Mouse (Mus musculus) liver, adult 2 months (tissue): ENCODE data around the gene Foxp1. TPM values are rescaled to one million over a fixed set of nuclear protein-coding genes. Genes with fewer than 3 reads are reported as not detected.

Source experiments
- DNase-seq: peaks from one replicate; pipeline ENCODE4 v3.0.0-alpha.2; 2011; ENCODE audit warnings: low read depth, low spot score; ENCODE audit errors: extremely low read depth
- H3K27ac ChIP-seq: fragments of 200-500 bp; replicated peaks from 2 replicates; pipeline ENCODE4 v1.5.1; 2012; ENCODE audit warnings: low read depth, mild to moderate bottlenecking, control low read depth, inconsistent platforms, low read length; ENCODE audit not compliant: insufficient read depth
- H3K27me3 ChIP-seq: fragments of 200-500 bp; 2 replicates; pipeline ENCODE4 v1.6.1; 2012; ENCODE audit warnings: mild to moderate bottlenecking, moderate library complexity, low read length, inconsistent platforms; ENCODE audit not compliant: control insufficient read depth, insufficient read depth
- H3K36me3 ChIP-seq: fragments of 200-500 bp; 2 replicates; pipeline ENCODE4 v1.6.1; 2012; ENCODE audit warnings: low read length, inconsistent platforms; ENCODE audit not compliant: control insufficient read depth, insufficient read depth
- H3K4me1 ChIP-seq: fragments of 200-500 bp; 2 replicates; pipeline ENCODE4 v1.6.1; 2011; ENCODE audit warnings: low read length; ENCODE audit not compliant: control insufficient read depth, insufficient read depth
- H3K4me3 ChIP-seq: fragments of 200-500 bp; 2 replicates; pipeline ENCODE4 v1.5.1; 2011; ENCODE audit warnings: low read depth, mild to moderate bottlenecking, control low read depth, low read length, moderate library complexity; ENCODE audit not compliant: insufficient read depth
- H3K79me2 ChIP-seq: fragments of 200-500 bp; 2 replicates; pipeline ENCODE4 v1.6.1; 2012; ENCODE audit warnings: inconsistent platforms, mild to moderate bottlenecking, low read length, moderate library complexity; ENCODE audit not compliant: control insufficient read depth, insufficient read depth
- H3K9ac ChIP-seq: fragments of 200-500 bp; 2 replicates; pipeline ENCODE4 v1.6.1; 2012; ENCODE audit warnings: low read depth, mild to moderate bottlenecking, control low read depth, inconsistent platforms, low read length
- CTCF ChIP-seq: fragments of 200-500 bp; IDR thresholded peaks from 2 replicates; pipeline ENCODE4 v1.5.1; 2011; ENCODE audit warnings: low read depth, low read length, control low read depth
- POLR2A ChIP-seq: fragments of 200-500 bp; IDR thresholded peaks from 2 replicates; pipeline ENCODE4 v1.6.1; 2011; ENCODE audit warnings: low read length, control low read depth; ENCODE audit not compliant: insufficient read depth; ENCODE audit errors: extremely low read depth
- WGBS: fragments of 180-500 bp; shearing (Covaris S2); methylation state at CpG from one replicate; pipeline ENCODE4 v1.1.7; 2018; 5-methylcytosine and 5-hydroxymethylcytosine counted together
- polyA plus RNA-seq: library from polyadenylated mRNA; depleted of rRNA; stranded (reverse); fragments of >200 nt; gene quantifications from 2 replicates; pipeline ENCODE4 v1.2.3, GENCODE M21; 2012
- total RNA-seq: library from RNA; depleted of rRNA; stranded (reverse); fragments of >200 nt; gene quantifications from 2 replicates; pipeline ENCODE4 v1.2.3, GENCODE M21; 2014

Foxp1 gene
- total and polyA plus RNA-seq, 2 experiments = 22.7 to 24.8 TPM

GRCm38 (mm10) chr6:98959333-98959732 is 563.2 kb downstream of the Foxp1 start:
- WGBS = 78% methylated on average over 6 of the region's 6 CpGs
- no peak overlapping the region for H3K4me3 ChIP-seq

GRCm38 (mm10) chr6:98956522-98957169 is 565.9 kb downstream of the Foxp1 start:
- no peaks in the 10 kb centered on the region for H3K4me1 ChIP-seq
- whole genome bisulfite sequencing = 94% methylated on average over 9 of the region's 9 CpGs
- TF ChIP-seq CTCF = peak; percentile 42
- TF ChIP-seq POLR2A = no peak
- H3K27me3 ChIP-seq = no peaks in the 10 kb centered on the region
- H3K9ac ChIP-seq = no peak overlapping the region
- H3K79me2 ChIP-seq = no peaks in the 10 kb centered on the region
- no peak for DNase-seq
- peaks cover 2% of the 10 kb centered on the region; the same call in 1 of the 2 replicates for H3K36me3 ChIP-seq
- H3K27ac ChIP-seq = no peak overlapping the region
- H3K4me3 ChIP-seq = no peak overlapping the region

More at GRCm38 (mm10) chr6:98959333-98959732, 563.2 kb downstream of the Foxp1 start:
- TF ChIP-seq CTCF (no peak), POLR2A (no peak)
- Histone ChIP-seq H3K36me3 (no peaks in the 10 kb centered on the region), H3K27ac (no peak overlapping the region), H3K79me2 (no peaks in the 10 kb centered on the region), H3K27me3 (no peaks in the 10 kb centered on the region), H3K9ac (no peak overlapping the region), H3K4me1 (no peaks in the 10 kb centered on the region)
- DNase-seq = peak; percentile 20

GRCm38 (mm10) chr6:98955706-98956105 is 566.8 kb downstream of the Foxp1 start:
- no peaks in the 10 kb centered on the region for H3K27me3 ChIP-seq
- no peaks in the 10 kb centered on the region for H3K79me2 ChIP-seq
- 82% methylated on average over 6 of the region's 6 CpGs for WGBS
- H3K9ac ChIP-seq = no peak overlapping the region
- no peak for TF ChIP-seq CTCF
- no peak for TF ChIP-seq POLR2A
- no peak overlapping the region for H3K4me3 ChIP-seq
- H3K36me3 ChIP-seq = peaks cover 2% of the 10 kb centered on the region; the same call in 1 of the 2 replicates
- DNase-seq = no peak
- H3K4me1 ChIP-seq = no peaks in the 10 kb centered on the region
- no peak overlapping the region for H3K27ac ChIP-seq

- WGBS = 56% methylated on average over 5 of the region's 5 CpGs
Measured at GRCm38 (mm10) chr6:98954439-98954838, 568.1 kb downstream of the Foxp1 start.

GRCm38 (mm10) chr6:98949703-98950191 is 572.8 kb downstream of the Foxp1 start:
- H3K27me3 ChIP-seq = no peaks in the 10 kb centered on the region
- peaks cover 3% of the 10 kb centered on the region; the same call in 1 of the 2 replicates for H3K4me1 ChIP-seq
- TF ChIP-seq POLR2A (no peak), CTCF (no peak)
- H3K36me3 ChIP-seq = peaks cover 12% of the 10 kb centered on the region
- peak overlapping the region; percentile 13 for H3K27ac ChIP-seq
- peak; percentile 61 for DNase-seq
- H3K79me2 ChIP-seq = no peaks in the 10 kb centered on the region
- H3K9ac ChIP-seq = no peak overlapping the region
- 13% methylated on average over 6 of the region's 6 CpGs for WGBS
- H3K4me3 ChIP-seq = no peak overlapping the region

More at GRCm38 (mm10) chr6:98954439-98954838, 568.1 kb downstream of the Foxp1 start:
- Histone ChIP-seq H3K9ac (no peak overlapping the region), H3K27me3 (no peaks in the 10 kb centered on the region), H3K4me1 (peaks cover 3% of the 10 kb centered on the region; the same call in 1 of the 2 replicates), H3K79me2 (no peaks in the 10 kb centered on the region), H3K27ac (no peak overlapping the region), H3K4me3 (no peak overlapping the region), H3K36me3 (peaks cover 2% of the 10 kb centered on the region; the same call in 1 of the 2 replicates)
- no peak for TF ChIP-seq POLR2A
- DNase-seq = peak; percentile 19

- H3K4me1 ChIP-seq = peaks cover 3% of the 10 kb centered on the region; the same call in 1 of the 2 replicates
- no peak for DNase-seq
- H3K27ac ChIP-seq = no peak overlapping the region
- H3K9ac ChIP-seq = no peak overlapping the region
- H3K4me3 ChIP-seq = no peak overlapping the region
- peaks cover 16% of the 10 kb centered on the region for H3K36me3 ChIP-seq
- TF ChIP-seq CTCF (no peak), POLR2A (no peak)
- 74% methylated on average over 7 of the region's 7 CpGs for WGBS
- H3K27me3 ChIP-seq = no peaks in the 10 kb centered on the region
- no peaks in the 10 kb centered on the region for H3K79me2 ChIP-seq
Measured at GRCm38 (mm10) chr6:98949286-98949685, 573.2 kb downstream of the Foxp1 start.
